Mouse (Mus musculus): ENCODE data around the gene Tmem123. TPM values are rescaled to one million over a fixed set of nuclear protein-coding genes. Genes with fewer than 3 reads are reported as not detected.

Tmem123 gene
- polyA plus RNA-seq, 1 experiment from 2014 or later = 139 TPM

Small RNA genes lying within 50 kb of the gene (microRNA-seq; reads per million reads assigned to microRNA genes)
- gene Mir5618 = 4.3 reads per million, percentile 23 among the genes with 10 or more reads in this experiment

Other genes with a start within 250 kb of the Tmem123 start
- gene Mmp8, start 205.6 kb upstream of the Tmem123 start, polyA plus RNA-seq (2015; fragmentation: Nextera tagmentation; extraction: Ambion mirVana) = 9.3 and 12.9 TPM in 2 replicates
- gene Mmp27, start 192.6 kb upstream of the Tmem123 start, polyA plus RNA-seq (2015; fragmentation: Nextera tagmentation; extraction: Ambion mirVana) = 0.09 TPM in 1 of 2 replicates, not detected in the other
- gene Mmp20, start 135.8 kb upstream of the Tmem123 start, polyA plus RNA-seq (2015; fragmentation: Nextera tagmentation; extraction: Ambion mirVana) = not detected in 2 replicates
- 0.71 and 1.3 TPM in 2 replicates for gene Mmp7, start 72.0 kb upstream of the Tmem123 start, polyA plus RNA-seq (2015; fragmentation: Nextera tagmentation; extraction: Ambion mirVana)
- gene Birc2, start 73.0 kb downstream of the Tmem123 start, polyA plus RNA-seq (2015; fragmentation: Nextera tagmentation; extraction: Ambion mirVana) = 34.1 and 40.0 TPM in 2 replicates
- gene Birc3, start 109.1 kb downstream of the Tmem123 start, polyA plus RNA-seq (2015; fragmentation: Nextera tagmentation; extraction: Ambion mirVana) = 9.4 and 9.9 TPM in 2 replicates
- gene Yap1, start 240.6 kb downstream of the Tmem123 start, polyA plus RNA-seq (2015; fragmentation: Nextera tagmentation; extraction: Ambion mirVana) = 21.3 and 23.8 TPM in 2 replicates

Measured in stomach, embryonic 16.5 days (tissue).